Mouse (Mus musculus) megakaryocyte, adult 5-6 weeks (primary cell): ENCODE measurements around the gene Retreg1. TPM values are rescaled to one million over a fixed set of nuclear protein-coding genes. Genes with fewer than 3 reads are reported as not detected.

Source experiments
- ATAC-seq: 2 replicates; pipeline ENCODE4 v1.8.0; 2016; ENCODE audit warnings: mild to moderate bottlenecking, inconsistent platforms; ENCODE audit not compliant: poor library complexity, severe bottlenecking
- total RNA-seq, 2 experiments: library from RNA; stranded (forward) in 1 of 2; stranded (reverse) in 1 of 2; fragments of 153-499, 151-499 nt in 1 of 2; fragments of 221-1000, 200-1000 nt in 1 of 2; gene quantifications; 2 replicates each; pipeline versions ENCODE4 v1.2.3 to v1.2.4; 2015 to 2017

The Retreg1 gene
- total RNA-seq, 2 experiments from 2014 or later, result 22.3 to 26.1 TPM

- ATAC-seq, result peak; percentile 79
Measured at GRCm38 (mm10) chr15:25828464-25828863, 14.5 kb upstream of the Retreg1 start.

- peak; percentile 49 for ATAC-seq
Measured at GRCm38 (mm10) chr15:25830426-25830825, 12.6 kb upstream of the Retreg1 start.

- peak; percentile 39 for ATAC-seq
Measured at GRCm38 (mm10) chr15:25834282-25834681, 8.7 kb upstream of the Retreg1 start.

GRCm38 (mm10) chr15:25834920-25835674 is 7.9 kb upstream of the Retreg1 start:
- peak; percentile 58 for ATAC-seq

GRCm38 (mm10) chr15:25842462-25843085 is 406 bp upstream of the Retreg1 start:
- 0 out of 2 replicates have a peak, but pooled peaks have one; percentile 1 for ATAC-seq

DNA sequence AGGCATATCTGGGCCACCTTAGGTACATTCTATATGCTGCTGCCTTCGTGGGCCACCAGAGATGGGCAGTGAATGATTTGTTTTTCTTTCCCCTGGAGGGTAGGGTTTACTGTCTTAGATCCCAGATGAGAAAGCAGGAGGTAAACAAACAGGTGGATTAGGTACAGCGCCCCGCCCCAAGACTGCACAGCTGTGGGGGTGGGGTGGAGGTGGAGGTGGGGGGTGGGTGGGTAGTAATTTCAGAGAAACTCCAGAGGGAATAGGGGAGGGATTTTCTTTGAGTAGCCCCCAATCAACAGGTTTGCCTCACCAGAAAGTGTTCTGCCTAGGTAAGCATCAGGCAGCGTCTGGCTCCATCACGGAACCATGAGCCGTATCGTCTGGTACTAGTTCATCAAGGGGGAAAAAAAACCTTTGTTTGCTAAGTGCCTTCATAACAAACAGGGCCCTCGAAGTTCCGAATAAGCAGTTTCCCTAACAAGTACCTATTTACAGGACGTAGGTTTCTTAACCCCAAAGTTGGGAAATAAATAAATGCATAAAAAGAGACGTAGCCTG is 1.1 kb downstream of the Retreg1 start:
- ATAC-seq, result no peak

DNA sequence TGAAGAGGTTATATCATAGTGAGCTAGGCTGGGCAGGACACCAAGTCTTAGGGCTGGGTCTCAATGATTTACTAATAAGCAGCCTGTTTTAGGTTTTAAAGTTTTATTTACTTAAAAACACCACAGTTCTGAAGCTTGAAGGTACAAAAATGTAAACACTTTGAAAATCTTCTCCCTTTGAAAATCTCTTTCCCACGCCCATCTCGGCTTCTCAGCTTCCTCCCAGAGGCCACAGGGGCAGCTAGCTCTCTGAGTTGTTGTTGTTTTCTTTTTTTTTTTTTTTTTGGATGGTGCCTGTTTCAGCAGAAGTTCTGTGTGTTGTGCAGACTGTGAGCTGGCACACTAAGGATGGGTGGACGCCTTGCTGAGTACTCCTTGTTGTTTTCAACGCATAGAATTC is 1.8 kb downstream of the Retreg1 start:
- no peak for ATAC-seq

- no peak for ATAC-seq
Measured at GRCm38 (mm10) chr15:25847576-25848168, 4.7 kb downstream of the Retreg1 start.

DNA sequence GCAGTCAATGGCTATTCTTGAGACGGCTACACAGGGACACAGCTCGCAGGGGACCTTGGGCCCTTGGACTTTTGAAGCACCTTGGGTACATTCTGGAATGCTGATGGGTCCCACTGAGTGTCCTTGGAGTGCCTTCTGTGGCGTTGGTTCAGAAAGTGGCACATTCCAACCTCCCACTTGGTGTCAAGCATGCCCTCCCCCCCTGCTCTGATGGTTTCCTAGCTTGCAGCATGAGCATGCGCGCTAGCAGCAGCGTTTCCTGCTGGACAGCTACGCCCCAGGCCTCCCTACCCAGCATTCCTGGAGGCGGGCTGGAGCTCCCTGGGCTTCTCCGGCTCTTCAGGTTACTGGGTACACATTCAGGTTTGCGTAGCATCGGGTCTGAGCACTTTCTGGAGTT is 7.6 kb downstream of the Retreg1 start:
- no peak for ATAC-seq

- ATAC-seq, result no peak
Measured at GRCm38 (mm10) chr15:25854270-25854904, 11.4 kb downstream of the Retreg1 start.

- peak; percentile 75 for ATAC-seq
Measured at GRCm38 (mm10) chr15:25858611-25859058, 15.7 kb downstream of the Retreg1 start.

GRCm38 (mm10) chr15:25859469-25859868 is 16.5 kb downstream of the Retreg1 start:
- peak; percentile 49 for ATAC-seq

DNA sequence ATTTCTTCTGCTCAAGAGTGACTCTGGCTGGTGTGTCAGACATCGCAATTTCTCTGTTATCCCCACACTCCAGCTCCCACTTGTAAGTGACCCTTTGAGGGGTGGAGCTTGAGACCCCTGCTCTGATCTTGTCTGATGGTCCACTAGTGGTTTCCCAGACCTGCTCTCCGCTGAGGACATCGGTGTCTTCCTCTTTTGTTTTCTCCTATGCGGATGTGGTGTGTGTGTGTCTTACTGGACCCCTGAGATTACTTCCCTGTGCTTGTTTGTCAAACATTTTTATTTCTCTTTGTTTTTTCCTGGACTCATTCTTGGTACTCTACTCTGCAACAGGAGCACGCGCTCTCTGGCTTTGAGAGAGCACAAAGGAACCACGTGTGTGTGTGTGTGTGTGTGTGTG is 18.9 kb downstream of the Retreg1 start:
- peak; percentile 61 for ATAC-seq

DNA sequence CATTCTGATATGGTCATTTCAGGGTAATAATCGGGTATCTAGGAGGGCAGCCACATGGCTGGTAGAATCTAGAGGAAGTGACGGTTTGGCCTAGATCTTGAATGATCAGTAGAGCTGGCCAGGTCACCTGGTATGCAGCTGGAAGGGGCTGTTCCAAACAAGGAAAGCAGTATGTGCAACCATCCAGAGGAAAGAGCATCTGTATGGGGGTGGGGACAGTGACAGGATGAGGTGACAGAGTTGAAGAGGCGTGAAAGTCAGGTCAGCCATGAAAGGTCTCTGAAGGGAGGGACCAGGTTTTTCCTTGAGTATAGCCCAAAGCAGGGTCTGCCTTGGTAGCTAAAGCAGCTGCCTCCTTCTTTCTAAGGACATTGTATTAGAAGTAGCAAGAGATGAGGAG is 22.6 kb downstream of the Retreg1 start:
- no peak for ATAC-seq

- no peak for ATAC-seq
Measured at GRCm38 (mm10) chr15:25866106-25866505, 23.1 kb downstream of the Retreg1 start.

- no peak for ATAC-seq
Measured at GRCm38 (mm10) chr15:25869129-25869528, 26.1 kb downstream of the Retreg1 start.

DNA sequence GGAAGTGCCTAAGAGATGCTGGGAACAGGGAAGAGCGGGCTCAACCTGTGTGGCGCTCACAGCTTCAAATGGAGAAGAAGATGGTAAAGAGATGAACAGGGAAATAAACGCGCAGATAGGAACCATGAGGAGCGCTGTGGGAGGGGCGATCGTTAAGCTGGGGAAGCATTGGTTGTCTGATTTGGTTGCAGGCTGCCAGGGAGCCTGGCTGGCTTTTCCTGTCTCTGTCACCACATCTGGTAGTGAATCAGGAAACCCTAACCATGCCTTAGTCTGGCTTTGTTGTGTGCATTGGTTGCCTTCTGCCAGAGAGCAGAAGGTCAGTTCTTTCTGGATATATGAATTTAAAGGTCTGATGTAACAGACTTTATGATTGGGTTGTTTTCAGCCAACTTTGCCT is 28.5 kb downstream of the Retreg1 start:
- peak; percentile 47 for ATAC-seq

DNA sequence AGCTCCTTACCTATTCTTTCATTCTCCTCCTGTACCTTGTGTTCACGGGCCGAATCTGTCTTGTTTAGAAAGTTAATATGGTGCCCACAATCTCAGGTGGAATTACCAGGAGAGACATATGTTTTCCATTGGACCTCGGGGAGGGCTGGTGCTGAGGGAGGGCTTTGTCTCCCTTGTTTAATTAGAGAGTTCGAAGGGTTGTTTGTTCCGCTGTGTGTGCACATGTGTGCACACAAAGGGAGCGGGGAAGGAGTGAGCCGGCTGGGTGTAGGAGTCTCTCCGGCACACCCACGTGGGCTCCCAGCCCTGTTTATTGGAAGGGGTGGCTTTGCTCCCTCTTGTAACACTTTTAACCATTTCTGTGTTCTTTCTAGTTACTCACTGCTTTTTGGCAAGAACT is 29.1 kb downstream of the Retreg1 start:
- no peak for ATAC-seq

DNA sequence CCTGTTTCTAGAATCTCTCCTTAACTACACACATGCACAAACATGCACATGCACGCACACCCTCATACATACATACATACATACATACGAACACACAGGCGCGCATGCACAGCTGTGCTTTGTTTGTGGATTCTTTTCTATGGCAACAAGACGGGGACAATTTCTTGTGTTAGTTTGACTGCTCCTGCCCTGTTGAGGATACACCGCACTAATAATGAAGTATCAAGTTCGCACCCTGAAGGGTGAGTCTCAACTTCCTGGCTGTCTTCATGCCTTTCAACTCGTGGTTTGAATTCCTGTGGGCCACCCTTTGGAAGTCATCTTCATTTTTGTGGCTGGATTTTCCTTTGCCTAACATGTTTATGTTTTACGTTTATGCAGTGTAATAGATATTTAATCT is 29.7 kb downstream of the Retreg1 start:
- ATAC-seq, result no peak

GRCm38 (mm10) chr15:25873536-25873935 is 30.6 kb downstream of the Retreg1 start:
- ATAC-seq, result no peak

GRCm38 (mm10) chr15:25876601-25877161 is 33.7 kb downstream of the Retreg1 start:
- no peak for ATAC-seq
